Mouse (Mus musculus) hindbrain, embryonic 16.5 days (tissue): ENCODE data around the gene Tmem240. TPM values are rescaled to one million over a fixed set of nuclear protein-coding genes. Genes with fewer than 3 reads are reported as not detected.
"Not testable (repeated sequence)": the region's sequence is repeated elsewhere in the genome, so short reads cannot be mapped to it uniquely, and the experiment has no call there.

Experiments used
- ATAC-seq: fragments of 200-750 bp; cut with Nextera tagmentation; 2 replicates; pipeline ENCODE4 v1.8.0; 2017; ENCODE audit warnings: moderate TSS enrichment, moderate library complexity
- H3K27ac ChIP-seq: fragments of 300-500 bp; sonication (generic); 2 replicates; pipeline ENCODE4 v1.5.1; 2014; ENCODE audit warnings: low read depth, mild to moderate bottlenecking, control low read depth, low read length, moderate library complexity
- H3K27me3 ChIP-seq: fragments of 300-500 bp; sonication (generic); replicated peaks from 2 replicates; pipeline ENCODE4 v1.6.1; 2014; ENCODE audit warnings: low read length; ENCODE audit not compliant: control insufficient read depth, insufficient read depth
- H3K36me3 ChIP-seq: fragments of 300-500 bp; sonication (generic); 2 replicates; pipeline ENCODE4 v1.6.1; 2014; ENCODE audit warnings: mild to moderate bottlenecking, low read length, moderate library complexity, mixed read lengths; ENCODE audit not compliant: control insufficient read depth, insufficient read depth
- H3K4me1 ChIP-seq: fragments of 300-500 bp; sonication (generic); 2 replicates; pipeline ENCODE4 v1.6.1; 2014; ENCODE audit warnings: low read depth, low read length; ENCODE audit not compliant: control insufficient read depth, insufficient read depth
- H3K4me2 ChIP-seq: fragments of 300-500 bp; sonication (generic); 2 replicates; pipeline ENCODE4 v1.6.1; 2014; ENCODE audit warnings: mild to moderate bottlenecking, low read length, control low read depth, moderate library complexity
- H3K4me3 ChIP-seq: fragments of 300-500 bp; sonication (generic); 2 replicates; pipeline ENCODE4 v1.5.1; 2014; ENCODE audit warnings: mild to moderate bottlenecking, low read length, control low read depth, moderate library complexity
- H3K9ac ChIP-seq: fragments of 300-500 bp; sonication (generic); 2 replicates; pipeline ENCODE4 v1.6.1; 2014; ENCODE audit warnings: low read depth, mild to moderate bottlenecking, control low read depth, low read length, moderate library complexity
- H3K9me3 ChIP-seq: fragments of 300-500 bp; sonication (generic); 2 replicates; pipeline ENCODE4 v1.6.1; 2014; ENCODE audit warnings: mild to moderate bottlenecking, low read length, moderate library complexity; ENCODE audit not compliant: control insufficient read depth
- WGBS: fragments of 180-500 bp; shearing (Covaris S2); extraction: QIAGEN DNeasy Blood & Tissue Kit; methylation state at CpG from one replicate; pipeline ENCODE4 v1.1.7; 2014; 5-methylcytosine and 5-hydroxymethylcytosine counted together
- microRNA-seq: library from miRNA; unstranded; fragments of <30 nt; microRNA quantifications from one replicate; pipeline ENCODE4, GENCODE M21; 2017
- polyA plus RNA-seq: library from polyadenylated mRNA; unstranded; fragments of >200 nt; fragmentation: Nextera tagmentation; extraction: Ambion mirVana; gene quantifications from 2 replicates; pipeline ENCODE4 v1.2.1, GENCODE M21; 2015

Gene Tmem240
- polyA plus RNA-seq, 1 experiment from 2014 or later: 17.4 TPM

GRCm38 (mm10) chr4:155785819-155786218 is 51.2 kb downstream of the Tmem240 start, which contains the start of gene Tmem88b:
TSS of gene Tmem88b (minus strand) at chr4:155785874.
- no peaks in the 10 kb centered on the region for H3K36me3 ChIP-seq
- H3K4me1 ChIP-seq: peaks cover 4% of the 10 kb centered on the region; the same call in 1 of the 2 replicates
- peak within 1 kb of the TSS; percentile 89 for H3K27ac ChIP-seq
- ATAC-seq: no peak
- H3K9me3 ChIP-seq: no peaks in the 10 kb centered on the region
- peak within 1 kb of the TSS; percentile 69 for H3K4me3 ChIP-seq
- H3K4me2 ChIP-seq: peak within 1 kb of the TSS; percentile 80
- no peaks in the 10 kb centered on the region for H3K27me3 ChIP-seq
- peak within 1 kb of the TSS; percentile 85; the same call in 1 of the 2 replicates for H3K9ac ChIP-seq
- 60% methylated on average over 5 of the region's 5 CpGs for WGBS

DNA sequence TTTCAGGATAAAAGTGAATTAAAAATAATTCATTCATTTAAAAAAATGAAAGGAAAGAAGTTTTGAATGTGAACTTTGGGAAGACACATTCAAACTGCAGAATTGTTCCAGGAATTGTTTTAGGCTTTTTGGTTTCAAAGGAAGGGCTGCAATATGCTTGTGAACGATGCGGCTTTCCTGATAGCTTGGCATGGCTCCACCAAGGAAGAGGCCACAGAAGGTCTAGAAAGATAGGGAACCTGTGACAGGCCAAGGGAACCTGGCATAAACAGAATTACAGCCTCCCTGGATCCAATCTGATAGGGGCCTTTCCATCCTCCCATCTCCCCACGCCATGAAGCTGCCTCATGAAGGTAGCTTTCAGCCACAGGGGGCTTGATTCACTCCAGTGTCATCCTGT is 53.7 kb downstream of the Tmem240 start:
- Histone ChIP-seq H3K4me1 (peaks cover 4% of the 10 kb centered on the region; the same call in 1 of the 2 replicates), H3K4me3 (no peak overlapping the region), H3K27ac (no peak overlapping the region), H3K4me2 (no peak overlapping the region), H3K36me3 (no peaks in the 10 kb centered on the region), H3K9me3 (no peaks in the 10 kb centered on the region), H3K27me3 (no peaks in the 10 kb centered on the region), H3K9ac (no peak overlapping the region)
- no peak for ATAC-seq
- WGBS: 84% methylated on average over 3 of the region's 3 CpGs

- not testable (repeated sequence) for ATAC-seq, H3K9me3 ChIP-seq
- WGBS: 79% methylated on average over 4 of the region's 4 CpGs
Measured at GRCm38 (mm10) chr4:155788833-155789232, 54.2 kb downstream of the Tmem240 start.

DNA sequence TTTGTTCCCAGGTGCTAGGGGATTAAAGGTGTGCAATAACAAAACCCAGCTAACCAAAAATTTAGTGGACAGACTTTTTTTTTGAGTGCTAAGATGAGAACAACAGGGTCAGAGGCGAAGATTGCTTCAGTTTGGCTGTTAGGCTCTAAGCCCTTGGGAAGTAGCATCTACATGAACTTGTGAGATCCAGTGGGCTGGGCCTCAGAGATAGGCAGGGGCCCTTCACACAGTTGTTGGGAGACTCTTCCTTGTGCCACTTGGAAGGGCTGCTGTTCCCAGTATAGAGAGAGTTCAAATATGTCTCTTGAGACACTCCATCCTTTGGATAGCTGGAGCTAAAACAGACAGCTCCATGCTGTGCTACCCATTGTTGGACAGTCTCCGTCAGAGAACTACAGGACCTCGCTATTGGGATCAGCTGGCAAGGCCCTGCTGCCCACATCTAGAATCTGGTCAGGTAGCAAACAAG is 55.5 kb downstream of the Tmem240 start, which contains the start of gene Ankrd65:
TSS of gene Ankrd65 (plus strand) at position 419 of the 469 bp plus-strand sequence.
- ATAC-seq: no peak
- Histone ChIP-seq H3K36me3 (no peaks in the 10 kb centered on the region), H3K9ac (no peak within 1 kb of the TSS), H3K9me3 (no peaks in the 10 kb centered on the region), H3K27me3 (no peaks in the 10 kb centered on the region), H3K4me3 (no peak within 1 kb of the TSS), H3K4me1 (no peaks in the 10 kb centered on the region), H3K27ac (no peak within 1 kb of the TSS), H3K4me2 (no peak within 1 kb of the TSS)
- 64% methylated on average over 3 of the region's 3 CpGs for WGBS

More at GRCm38 (mm10) chr4:155788833-155789232, 54.2 kb downstream of the Tmem240 start:
- H3K4me3 ChIP-seq, H3K4me2 ChIP-seq, H3K27ac ChIP-seq, H3K27me3 ChIP-seq, H3K4me1 ChIP-seq, H3K36me3 ChIP-seq, H3K9ac ChIP-seq: not testable (repeated sequence)

Small RNA genes within 50 kb of the gene (microRNA-seq; reads per million reads assigned to microRNA genes)
- not detected for gene Gm27743

Other genes with a start within 250 kb of the Tmem240 start
- 1,017 and 1,097 TPM in 2 replicates for gene Gnb1, start 243.4 kb upstream of the Tmem240 start, polyA plus RNA-seq
- gene Nadk, start 172.4 kb upstream of the Tmem240 start, polyA plus RNA-seq: 80.0 and 88.9 TPM in 2 replicates
- gene Slc35e2, start 133.4 kb upstream of the Tmem240 start, polyA plus RNA-seq: 12.3 and 16.4 TPM in 2 replicates
- gene Cdk11b, start 109.9 kb upstream of the Tmem240 start, polyA plus RNA-seq: 50.0 and 54.9 TPM in 2 replicates
- not detected in 2 replicates for gene Gm10563, start 89.4 kb upstream of the Tmem240 start, polyA plus RNA-seq
- 2.9 and 5.3 TPM in 2 replicates for gene Mmp23, start 81.4 kb upstream of the Tmem240 start, polyA plus RNA-seq
- gene Mib2, start 65.6 kb upstream of the Tmem240 start, polyA plus RNA-seq: 54.4 and 55.7 TPM in 2 replicates
- 14.2 and 15.5 TPM in 2 replicates for gene Fndc10, start 40.5 kb upstream of the Tmem240 start, polyA plus RNA-seq
- gene Ssu72, start 30.0 kb upstream of the Tmem240 start, polyA plus RNA-seq: 166 and 178 TPM in 2 replicates
- gene Atad3a, start 26.3 kb downstream of the Tmem240 start, polyA plus RNA-seq: 93.9 and 100 TPM in 2 replicates
- gene Vwa1, start 39.9 kb downstream of the Tmem240 start, polyA plus RNA-seq: 38.0 and 39.0 TPM in 2 replicates
- 0.89 and 1.3 TPM in 2 replicates for gene Tmem88b, start 51.1 kb downstream of the Tmem240 start, polyA plus RNA-seq
- gene Ankrd65, start 55.6 kb downstream of the Tmem240 start, polyA plus RNA-seq: not detected in 2 replicates
- gene Mrpl20, start 68.1 kb downstream of the Tmem240 start, polyA plus RNA-seq: 251 and 267 TPM in 2 replicates
- 118 and 132 TPM in 2 replicates for gene Ccnl2, start 77.7 kb downstream of the Tmem240 start, polyA plus RNA-seq
- 133 and 143 TPM in 2 replicates for gene Aurkaip1, start 96.5 kb downstream of the Tmem240 start, polyA plus RNA-seq
- gene Mxra8, start 104.9 kb downstream of the Tmem240 start, polyA plus RNA-seq: 35.7 and 36.5 TPM in 2 replicates
- gene Dvl1, start 112.6 kb downstream of the Tmem240 start, polyA plus RNA-seq: 10.2 and 10.7 TPM in 2 replicates
- 0.29 and 0.40 TPM in 2 replicates for gene Tas1r3, start 128.6 kb downstream of the Tmem240 start, polyA plus RNA-seq
- gene Cptp, start 134.6 kb downstream of the Tmem240 start, polyA plus RNA-seq: 30.2 and 31.7 TPM in 2 replicates
- 67.2 and 74.7 TPM in 2 replicates for gene Ints11, start 134.7 kb downstream of the Tmem240 start, polyA plus RNA-seq
- gene Pusl1, start 157.0 kb downstream of the Tmem240 start, polyA plus RNA-seq: 66.6 and 66.7 TPM in 2 replicates
- gene Acap3, start 157.0 kb downstream of the Tmem240 start, polyA plus RNA-seq: 62.3 and 74.5 TPM in 2 replicates
- gene Ube2j2, start 209.0 kb downstream of the Tmem240 start, polyA plus RNA-seq: 97.6 and 98.8 TPM in 2 replicates
- gene C1qtnf12, start 227.5 kb downstream of the Tmem240 start, polyA plus RNA-seq: 13.9 and 16.4 TPM in 2 replicates